Mouse (Mus musculus) CD4-positive, CD25-positive, alpha-beta regulatory T cell, adult 9 weeks (primary cell): Measurements from ENCODE around the gene Kirrel. TPM values are rescaled to one million over a fixed set of nuclear protein-coding genes. Genes with fewer than 3 reads are reported as not detected.

Experiments
- polyA plus RNA-seq: library from polyadenylated mRNA; unstranded; fragments of 100-300 nt; shearing (Covaris generic); gene quantifications from one replicate; pipeline ENCODE4 v1.2.1, GENCODE M21; 2017

The Kirrel gene
- polyA plus RNA-seq: not detected

GRCm38 (mm10) chr3:87174096-87174768, at the start of gene Kirrel:
Gene Kirrel (minus strand): TSS chr3:87174747.

Other genes starting within 250 kb of the Kirrel start
- 172 TPM for gene Cd1d1, start 175.3 kb downstream of the Kirrel start, polyA plus RNA-seq
- gene Fcrls, start 89.0 kb upstream of the Kirrel start, polyA plus RNA-seq: not detected
- gene Cd5l, start 183.1 kb upstream of the Kirrel start, polyA plus RNA-seq: 1.2 TPM
- 17.7 TPM for gene Fcrl1, start 201.6 kb upstream of the Kirrel start, polyA plus RNA-seq